Mouse (Mus musculus) forebrain, embryonic 14.5 days (tissue): ENCODE measurements around the gene Gpd2. TPM values are rescaled to one million over a fixed set of nuclear protein-coding genes. Genes with fewer than 3 reads are reported as not detected.
A peak's percentile ranks its signal among the peaks of the same experiment; 100 is the strongest.

Experiments used
- ATAC-seq: fragments of 200-750 bp; cut with Nextera tagmentation; 2 replicates; pipeline ENCODE4 v1.8.0; 2017; ENCODE audit warnings: mild to moderate bottlenecking, moderate library complexity
- DNase-seq: peaks from one replicate; pipeline ENCODE4 v3.0.0-alpha.2; 2015; ENCODE audit warnings: low spot score
- H3K27ac ChIP-seq: fragments of 300-500 bp; sonication (generic); 2 replicates; pipeline ENCODE4 v1.5.1; 2014; ENCODE audit warnings: low read depth, mild to moderate bottlenecking, control low read depth, low read length, moderate library complexity
- H3K27me3 ChIP-seq: fragments of 300-500 bp; sonication (generic); replicated peaks from 2 replicates; pipeline ENCODE4 v1.6.1; 2014; ENCODE audit warnings: low read length, control low read depth, mixed read lengths; ENCODE audit not compliant: control insufficient read depth, insufficient read depth
- H3K36me3 ChIP-seq: fragments of 300-500 bp; sonication (generic); 2 replicates; pipeline ENCODE4 v1.6.1; 2014; ENCODE audit warnings: low read length, control low read depth; ENCODE audit not compliant: control insufficient read depth, insufficient read depth
- H3K4me1 ChIP-seq: fragments of 300-500 bp; sonication (generic); 2 replicates; pipeline ENCODE4 v1.6.1; 2014; ENCODE audit warnings: antibody characterized with exemption, low read length, control low read depth; ENCODE audit not compliant: control insufficient read depth, insufficient read depth
- H3K4me2 ChIP-seq: fragments of 300-500 bp; sonication (generic); 2 replicates; pipeline ENCODE4 v1.6.1; 2014; ENCODE audit warnings: mild to moderate bottlenecking, control low read depth, low read length
- H3K4me3 ChIP-seq: fragments of 300-500 bp; sonication (generic); 2 replicates; pipeline ENCODE4 v1.5.1; 2014; ENCODE audit warnings: low read depth, low read length, control low read depth
- H3K9ac ChIP-seq: fragments of 300-500 bp; sonication (generic); 2 replicates; pipeline ENCODE4 v1.6.1; 2014; ENCODE audit warnings: mild to moderate bottlenecking, low read length, control low read depth, moderate library complexity
- H3K9me3 ChIP-seq: fragments of 300-500 bp; sonication (generic); replicated peaks from 2 replicates; pipeline ENCODE4 v1.6.1; 2016; ENCODE audit warnings: low read length, control low read depth, mixed read lengths; ENCODE audit not compliant: control insufficient read depth
- WGBS: fragments of 180-500 bp; shearing (Covaris S2); extraction: QIAGEN DNeasy Blood & Tissue Kit; methylation state at CpG from one replicate; pipeline ENCODE4 v1.1.7; 2014; 5-methylcytosine and 5-hydroxymethylcytosine counted together
- polyA plus RNA-seq: library from polyadenylated mRNA; unstranded; fragments of >200 nt; fragmentation: Nextera tagmentation; extraction: Ambion mirVana; gene quantifications from 2 replicates; pipeline ENCODE4 v1.2.1, GENCODE M21; 2014

Gpd2 gene
- polyA plus RNA-seq, 1 experiment from 2014 or later, result 17.8 TPM

GRCm38 (mm10) chr2:57239356-57239755, 1.9 kb downstream of the Gpd2 start:
- peaks cover 9% of the 10 kb centered on the region for H3K4me1 ChIP-seq
- H3K27ac ChIP-seq, result no peak overlapping the region
- H3K4me3 ChIP-seq, result 0 out of 2 replicates have a peak overlapping the region, but pooled peaks have one; percentile 72
- 0 out of 2 replicates have a peak, but pooled peaks cover 4% of the 10 kb centered on the region for H3K27me3 ChIP-seq
- no peaks in the 10 kb centered on the region for H3K36me3 ChIP-seq
- WGBS, result 9% methylated on average over 2 of the region's 2 CpGs
- ATAC-seq (no peak), DNase-seq (no peak)
- H3K9ac ChIP-seq, result no peak overlapping the region
- no peak overlapping the region for H3K4me2 ChIP-seq
- no peaks in the 10 kb centered on the region for H3K9me3 ChIP-seq

- 46% methylated on average over 5 of the region's 5 CpGs for WGBS
- ATAC-seq, result no peak
These were observed 6.6 kb downstream of the Gpd2 start for GRCm38 (mm10) chr2:57243987-57244386.

GRCm38 (mm10) chr2:57245721-57246328, 8.4 kb downstream of the Gpd2 start:
- Histone ChIP-seq H3K36me3 (no peaks in the 10 kb centered on the region), H3K4me3 (no peak overlapping the region), H3K9me3 (no peaks in the 10 kb centered on the region), H3K27ac (no peak overlapping the region), H3K4me2 (no peak overlapping the region), H3K27me3 (no peaks in the 10 kb centered on the region), H3K4me1 (no peaks in the 10 kb centered on the region), H3K9ac (no peak overlapping the region)
- ATAC-seq, result no peak
- 95% methylated on average over 6 of the region's 6 CpGs for WGBS
- DNase-seq, result no peak

More at GRCm38 (mm10) chr2:57243987-57244386, 6.6 kb downstream of the Gpd2 start:
- Histone ChIP-seq H3K36me3 (no peaks in the 10 kb centered on the region), H3K4me3 (no peak overlapping the region), H3K9ac (no peak overlapping the region), H3K4me2 (no peak overlapping the region), H3K9me3 (no peaks in the 10 kb centered on the region), H3K27me3 (0 out of 2 replicates have a peak, but pooled peaks cover under 1% of the 10 kb centered on the region), H3K4me1 (no peaks in the 10 kb centered on the region), H3K27ac (no peak overlapping the region)
- no peak for DNase-seq

GRCm38 (mm10) chr2:57250113-57250512, 12.7 kb downstream of the Gpd2 start:
- ATAC-seq (no peak), DNase-seq (no peak)
- H3K36me3 ChIP-seq, result no peaks in the 10 kb centered on the region
- no peak overlapping the region for H3K9ac ChIP-seq
- H3K27ac ChIP-seq, result no peak overlapping the region
- no peaks in the 10 kb centered on the region for H3K9me3 ChIP-seq
- 94% methylated on average over 3 of the region's 3 CpGs for WGBS
- no peak overlapping the region for H3K4me2 ChIP-seq
- H3K4me1 ChIP-seq, result no peaks in the 10 kb centered on the region; the same call in 1 of the 2 replicates
- H3K4me3 ChIP-seq, result no peak overlapping the region
- no peaks in the 10 kb centered on the region for H3K27me3 ChIP-seq

- 93% methylated on average over 13 of the region's 13 CpGs for WGBS
- H3K9me3 ChIP-seq, result no peaks in the 10 kb centered on the region
- no peak for ATAC-seq
- no peak overlapping the region for H3K4me3 ChIP-seq
- H3K27me3 ChIP-seq, result no peaks in the 10 kb centered on the region
- no peaks in the 10 kb centered on the region for H3K36me3 ChIP-seq
- no peak overlapping the region for H3K27ac ChIP-seq
- H3K9ac ChIP-seq, result no peak overlapping the region
- H3K4me1 ChIP-seq, result peaks cover 2% of the 10 kb centered on the region; the same call in 1 of the 2 replicates
- no peak for DNase-seq
- H3K4me2 ChIP-seq, result no peak overlapping the region
These were observed 14.3 kb downstream of the Gpd2 start for GRCm38 (mm10) chr2:57251636-57252317.

GRCm38 (mm10) chr2:57252542-57253301, 15.3 kb downstream of the Gpd2 start:
- Histone ChIP-seq H3K27me3 (no peaks in the 10 kb centered on the region), H3K9ac (no peak overlapping the region), H3K9me3 (no peaks in the 10 kb centered on the region), H3K36me3 (no peaks in the 10 kb centered on the region), H3K4me2 (no peak overlapping the region), H3K4me3 (no peak overlapping the region), H3K27ac (no peak overlapping the region), H3K4me1 (peaks cover 2% of the 10 kb centered on the region; the same call in 1 of the 2 replicates)
- 77% methylated on average over 10 of the region's 10 CpGs for WGBS
- DNase-seq (no peak), ATAC-seq (no peak)

- no peaks in the 10 kb centered on the region for H3K36me3 ChIP-seq
- H3K27me3 ChIP-seq, result no peaks in the 10 kb centered on the region
- no peak overlapping the region for H3K4me3 ChIP-seq
- H3K4me1 ChIP-seq, result peaks cover 2% of the 10 kb centered on the region; the same call in 1 of the 2 replicates
- WGBS, result 87% methylated on average over 4 of the region's 4 CpGs
- DNase-seq (no peak), ATAC-seq (no peak)
- H3K9ac ChIP-seq, result no peak overlapping the region
- no peaks in the 10 kb centered on the region for H3K9me3 ChIP-seq
- no peak overlapping the region for H3K4me2 ChIP-seq
- no peak overlapping the region for H3K27ac ChIP-seq
These were observed 16.8 kb downstream of the Gpd2 start for GRCm38 (mm10) chr2:57254267-57254666.

GRCm38 (mm10) chr2:57255153-57255670, 17.8 kb downstream of the Gpd2 start:
- DNase-seq, result no peak
- Histone ChIP-seq H3K27me3 (no peaks in the 10 kb centered on the region), H3K4me3 (no peak overlapping the region), H3K4me1 (peaks cover 2% of the 10 kb centered on the region; the same call in 1 of the 2 replicates), H3K4me2 (no peak overlapping the region), H3K27ac (no peak overlapping the region), H3K36me3 (no peaks in the 10 kb centered on the region), H3K9ac (no peak overlapping the region), H3K9me3 (no peaks in the 10 kb centered on the region)
- WGBS, result 71% methylated on average over 11 of the region's 11 CpGs
- no peak for ATAC-seq
